Mouse (Mus musculus) embryonic stem cell, embryonic (primary cell): Measurements from ENCODE around the gene Fam160b1.

Experiments
- CTCF ChIA-PET, 4 experiments: fragments of 300-600 bp in 2 of 4; fragments of 350-600 bp in 2 of 4; sonication (Branson Sonifier 250); formaldehyde crosslinking; loops; one replicate each; lab custom pipeline; 2022; ENCODE audit warnings: inconsistent platforms in 2 of 4; lab: Charles Lee
- POLR2A ChIA-PET, 4 experiments: fragments of 300-600 bp in 2 of 4; fragments of 350-600 bp in 2 of 4; sonication (Branson Sonifier 250); formaldehyde crosslinking; loops; one replicate each; lab custom pipeline; 2022; ENCODE audit warnings: antibody characterized with exemption in 4 of 4, inconsistent platforms in 1 of 4; lab: Charles Lee

Fam160b1 gene

GRCm38 (mm10) chr19:57360341-57361130 lies at the start of gene Fam160b1:
Gene Fam160b1 (plus strand): TSS chr19:57360680.
- POLR2A ChIA-PET, result interaction anchor here in 3 of 4 experiments (0.7 to 12.4 kb wide), 22 partner anchors 8 to 559 kb away, joined by 3 to 200 read pairs (median 4); partner anchors contain the start of gene Ablim1 (in 1 of the 3)
- CTCF ChIA-PET, result interaction anchor here (0.5 to 2.2 kb wide), 30 partner anchors 11 to 386 kb away, joined by 3 to 22 read pairs (median 4); partner anchors contain the start of genes Atrnl1 (in 1 of the 4) and Trub1 (in 1 of the 4)

- POLR2A ChIA-PET, result interaction anchor here in 1 of 4 experiments (1.0 to 1.8 kb wide), 4 partner anchors 8 to 114 kb away, joined by 3 to 5 read pairs (median 4); no protein-coding TSS in a partner anchor
- CTCF ChIA-PET, result no interaction called here
Measured at GRCm38 (mm10) chr19:57313226-57313625, 47.3 kb upstream of the Fam160b1 start.

GRCm38 (mm10) chr19:57313891-57314345 lies 46.6 kb upstream of the Fam160b1 start:
- ChIA-PET POLR2A (interaction anchor here in 3 of 4 experiments (0.6 to 1.8 kb wide), 9 partner anchors 9 to 567 kb away, joined by 3 to 6 read pairs (median 4); no protein-coding TSS in a partner anchor), CTCF (interaction anchor here in 3 of 4 experiments (0.5 to 1.4 kb wide), 6 partner anchors 12 to 163 kb away, joined by 3 to 5 read pairs (median 3); no protein-coding TSS in a partner anchor)

GRCm38 (mm10) chr19:57314346-57315012 lies 46.0 kb upstream of the Fam160b1 start, which contains the start of gene Ablim1:
Gene Ablim1 (minus strand): TSS chr19:57314919.
- ChIA-PET POLR2A (interaction anchor here in 3 of 4 experiments (0.6 to 1.8 kb wide), 11 partner anchors 10 to 568 kb away, joined by 3 to 6 read pairs (median 4); partner anchors contain the start of gene Fam160b1 (in 1 of the 3)), CTCF (interaction anchor here in 3 of 4 experiments (0.5 to 1.4 kb wide), 6 partner anchors 12 to 164 kb away, joined by 3 to 5 read pairs (median 3); no protein-coding TSS in a partner anchor)

- CTCF ChIA-PET, result interaction anchor here in 2 of 4 experiments (0.9 to 1.4 kb wide), 3 partner anchors 11 to 164 kb away, joined by 3 to 5 read pairs (median 3); no protein-coding TSS in a partner anchor
- POLR2A ChIA-PET, result interaction anchor here in 2 of 4 experiments (1.0 to 1.8 kb wide), 6 partner anchors 20 to 124 kb away, joined by 3 to 6 read pairs (median 4); partner anchors contain the start of gene Fam160b1 (in 1 of the 2)
Measured at GRCm38 (mm10) chr19:57315013-57315565, 45.4 kb upstream of the Fam160b1 start.

- CTCF ChIA-PET, result interaction anchor here in 1 of 4 experiments (0.5 to 0.6 kb wide), 2 partner anchors 75 to 153 kb away, joined by 3 read pairs; no protein-coding TSS in a partner anchor
- POLR2A ChIA-PET, result no interaction called here
Measured at GRCm38 (mm10) chr19:57316597-57316996, 43.9 kb upstream of the Fam160b1 start.

- CTCF ChIA-PET, result interaction anchor here in 1 of 4 experiments (0.6 kb wide), 1 partner anchor 1677 kb away, joined by 8 read pairs; no protein-coding TSS in a partner anchor
- POLR2A ChIA-PET, result interaction anchor here in 2 of 4 experiments (0.6 to 1.0 kb wide), 4 partner anchors 16 to 418 kb away, joined by 3 to 4 read pairs (median 3); no protein-coding TSS in a partner anchor
Measured at GRCm38 (mm10) chr19:57320656-57321382, 39.7 kb upstream of the Fam160b1 start.

- CTCF ChIA-PET, result no interaction called here
- POLR2A ChIA-PET, result interaction anchor here in 1 of 4 experiments (0.5 kb wide), 1 partner anchor 71 kb away, joined by 4 read pairs; no protein-coding TSS in a partner anchor
Measured at GRCm38 (mm10) chr19:57321839-57322238, 38.6 kb upstream of the Fam160b1 start.

GRCm38 (mm10) chr19:57322491-57322890 lies 38.0 kb upstream of the Fam160b1 start:
- POLR2A ChIA-PET, result interaction anchor here in 1 of 4 experiments (0.5 kb wide), 1 partner anchor 71 kb away, joined by 4 read pairs; no protein-coding TSS in a partner anchor
- CTCF ChIA-PET, result interaction anchor here in 2 of 4 experiments (0.5 to 0.6 kb wide), 2 partner anchors 38 to 186 kb away, joined by 3 to 4 read pairs; no protein-coding TSS in a partner anchor

- CTCF ChIA-PET, result interaction anchor here in 2 of 4 experiments (0.6 to 1.6 kb wide), 4 partner anchors 37 to 187 kb away, joined by 3 to 4 read pairs (median 3); no protein-coding TSS in a partner anchor
- POLR2A ChIA-PET, result interaction anchor here in 1 of 4 experiments (0.6 kb wide), 1 partner anchor 170 kb away, joined by 4 read pairs; no protein-coding TSS in a partner anchor
Measured at GRCm38 (mm10) chr19:57323087-57323486, 37.4 kb upstream of the Fam160b1 start.

- ChIA-PET POLR2A (interaction anchor here in 2 of 4 experiments (0.6 to 1.1 kb wide), 3 partner anchors 97 to 182 kb away, joined by 3 to 5 read pairs (median 4); no protein-coding TSS in a partner anchor), CTCF (interaction anchor here (0.6 to 1.6 kb wide), 17 partner anchors 12 to 723 kb away, joined by 3 to 7 read pairs (median 4); partner anchors contain the start of gene Ablim1 (in 1 of the 4))
Measured at GRCm38 (mm10) chr19:57325748-57326300, 34.7 kb upstream of the Fam160b1 start.

GRCm38 (mm10) chr19:57327679-57328078 lies 32.8 kb upstream of the Fam160b1 start:
- ChIA-PET POLR2A (interaction anchor here in 1 of 4 experiments (0.6 kb wide), 1 partner anchor 199 kb away, joined by 3 read pairs; no protein-coding TSS in a partner anchor), CTCF (interaction anchor here in 2 of 4 experiments (1.1 to 2.7 kb wide), 4 partner anchors 17 to 177 kb away, joined by 4 to 13 read pairs (median 6); no protein-coding TSS in a partner anchor)

GRCm38 (mm10) chr19:57328269-57328668 lies 32.2 kb upstream of the Fam160b1 start:
- POLR2A ChIA-PET, result interaction anchor here in 2 of 4 experiments (0.8 kb wide), 2 partner anchors 30 to 169 kb away, joined by 3 read pairs; no protein-coding TSS in a partner anchor
- CTCF ChIA-PET, result interaction anchor here (0.6 to 2.7 kb wide), 20 partner anchors 12 to 315 kb away, joined by 3 to 13 read pairs (median 4); partner anchors contain the start of gene Ablim1 (in 1 of the 4)

GRCm38 (mm10) chr19:57328792-57329191 lies 31.7 kb upstream of the Fam160b1 start:
- ChIA-PET CTCF (interaction anchor here (0.6 to 2.7 kb wide), 27 partner anchors 11 to 314 kb away, joined by 3 to 13 read pairs (median 4); partner anchors contain the start of gene Ablim1 (in 1 of the 4)), POLR2A (interaction anchor here in 2 of 4 experiments (0.8 kb wide), 2 partner anchors 30 to 169 kb away, joined by 3 read pairs; no protein-coding TSS in a partner anchor)

- ChIA-PET CTCF (no interaction called here), POLR2A (no interaction called here)
Measured at GRCm38 (mm10) chr19:57330309-57330708, 30.2 kb upstream of the Fam160b1 start.

- POLR2A ChIA-PET, result no interaction called here
- CTCF ChIA-PET, result no interaction called here
Measured at GRCm38 (mm10) chr19:57331237-57331636, 29.2 kb upstream of the Fam160b1 start.
